Mouse (Mus musculus) T-helper 17 cell (primary cell): ENCODE data around the gene Banp.

ENCODE experiments used
- in situ Hi-C, 2 experiments: fragments of 300-600 bp; cut with MboI, MseI; formaldehyde crosslinking; loops; 1 replicate in 1 of 2; 2 replicates in 1 of 2; pipeline ENCODE4 v1.15.1; 2025; ENCODE audit warnings: high pct_unique_total_duplicates in 2 of 2

The Banp gene

DNA sequence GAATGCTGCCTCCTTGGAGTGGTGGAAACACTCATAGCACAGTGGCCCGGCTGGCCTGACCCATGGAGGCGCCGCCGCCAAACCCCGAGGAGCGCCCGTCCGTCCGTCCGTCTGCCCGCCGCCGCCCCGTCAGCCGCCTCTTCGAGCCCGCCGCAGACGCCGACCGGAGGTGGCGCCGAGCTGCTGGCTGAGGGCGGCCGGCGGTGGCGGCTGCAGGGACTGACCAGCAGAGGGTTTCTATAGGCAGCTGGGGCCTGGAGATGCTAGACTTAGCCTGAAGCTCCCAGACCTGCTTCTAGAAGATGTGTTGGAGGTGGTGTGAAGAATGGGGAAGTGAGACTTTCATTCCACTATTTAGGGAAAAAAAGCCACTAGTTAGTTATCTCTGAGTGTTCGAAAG lies 24.4 kb downstream of the Banp start:
- in situ Hi-C loops: no loop called here

DNA sequence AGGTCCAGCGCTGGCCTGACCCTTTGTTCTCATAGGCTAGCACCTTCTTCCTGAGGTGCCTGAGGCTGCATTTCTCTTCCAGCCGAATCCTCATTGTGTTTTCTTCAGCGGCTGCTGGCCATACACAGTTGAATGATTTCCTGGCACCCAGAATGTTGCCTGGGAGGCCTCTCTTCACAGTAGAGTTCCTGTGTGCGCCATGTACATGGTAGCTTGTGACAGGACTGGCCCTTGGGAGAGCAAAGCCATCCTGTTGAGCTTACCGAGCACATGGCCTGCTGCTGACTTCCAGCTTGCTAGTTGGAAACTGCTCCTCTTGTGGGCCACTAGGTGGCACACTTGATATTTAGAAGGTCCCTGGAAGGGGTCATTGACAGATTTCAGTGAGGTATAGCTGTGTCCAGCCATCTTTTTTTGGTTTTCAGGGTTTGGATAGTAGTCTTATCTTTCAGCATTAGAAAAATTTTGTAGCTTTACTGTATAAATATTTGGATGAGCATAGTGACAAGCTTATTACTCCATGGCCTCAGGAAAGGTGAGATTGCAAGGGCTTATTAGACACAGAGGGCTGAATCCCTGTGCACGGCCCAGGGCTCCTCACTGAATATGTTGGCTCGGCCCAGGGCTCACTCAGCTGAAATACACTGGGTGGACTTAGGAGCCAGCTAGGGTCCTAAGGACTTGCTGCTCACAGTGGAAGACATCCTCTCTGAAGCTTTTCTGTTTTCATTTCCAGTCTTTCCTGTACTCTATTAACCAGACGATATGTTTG lies 28.5 kb downstream of the Banp start:
- in situ Hi-C loops: no loop called here

DNA sequence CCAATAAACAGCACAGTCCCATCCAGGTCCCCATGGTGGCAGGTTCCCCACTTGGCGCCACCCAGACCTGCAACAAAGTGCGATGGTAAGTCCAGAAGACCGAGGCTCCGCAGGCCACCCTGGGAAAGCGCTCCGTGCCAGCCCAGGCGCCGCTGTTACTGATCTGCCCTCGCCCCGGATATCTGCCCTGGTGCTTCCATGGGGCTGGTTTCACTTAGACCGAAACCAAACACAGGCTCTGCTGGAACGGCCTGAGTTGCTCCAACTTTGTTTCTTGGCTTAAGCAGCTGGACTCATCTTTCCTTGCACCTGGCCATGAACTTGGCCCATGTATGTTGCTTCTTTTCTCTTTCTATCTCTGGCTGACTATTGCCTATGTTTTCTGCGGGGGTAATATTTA lies 29.1 kb downstream of the Banp start:
- in situ Hi-C loops: no loop called here

DNA sequence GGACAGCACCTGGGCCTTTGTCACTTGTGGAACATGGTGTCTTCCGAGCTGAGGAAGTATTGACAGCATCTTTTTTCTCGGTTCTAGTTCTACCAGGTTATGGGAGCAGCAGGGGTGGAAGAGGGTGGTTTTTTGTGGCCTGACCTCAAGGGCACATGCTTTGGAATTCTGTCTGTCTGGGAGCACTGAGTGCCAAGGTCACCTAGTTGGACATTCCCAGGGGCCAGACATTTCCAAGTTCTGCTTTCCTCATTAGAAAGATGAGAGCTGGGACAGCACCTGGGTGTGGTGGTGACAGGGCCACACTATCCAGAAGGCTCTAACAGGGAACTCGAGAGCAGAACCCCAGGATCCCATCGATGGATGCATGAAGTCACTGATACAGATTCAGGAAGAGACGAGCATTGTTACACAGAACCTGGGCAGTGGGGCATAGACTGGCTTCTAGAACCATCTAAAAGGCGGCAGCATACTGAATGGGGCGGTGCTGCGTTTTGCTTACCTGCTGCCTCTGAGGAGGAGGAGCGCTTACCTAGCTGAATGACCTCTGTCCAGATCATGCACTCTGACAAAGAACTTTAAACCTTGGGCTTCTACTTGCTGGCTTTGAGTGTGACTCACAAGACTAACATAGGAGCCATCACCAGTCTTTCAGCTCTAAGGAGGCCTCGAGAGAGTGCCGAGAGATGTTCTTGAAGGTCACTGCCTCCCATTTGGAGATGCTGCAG lies 31.4 kb downstream of the Banp start:
- in situ Hi-C loops: loop anchor here in 1 of 2 experiments (5.0 kb wide), 1 partner anchor 281 kb away; no protein-coding TSS in a partner anchor

DNA sequence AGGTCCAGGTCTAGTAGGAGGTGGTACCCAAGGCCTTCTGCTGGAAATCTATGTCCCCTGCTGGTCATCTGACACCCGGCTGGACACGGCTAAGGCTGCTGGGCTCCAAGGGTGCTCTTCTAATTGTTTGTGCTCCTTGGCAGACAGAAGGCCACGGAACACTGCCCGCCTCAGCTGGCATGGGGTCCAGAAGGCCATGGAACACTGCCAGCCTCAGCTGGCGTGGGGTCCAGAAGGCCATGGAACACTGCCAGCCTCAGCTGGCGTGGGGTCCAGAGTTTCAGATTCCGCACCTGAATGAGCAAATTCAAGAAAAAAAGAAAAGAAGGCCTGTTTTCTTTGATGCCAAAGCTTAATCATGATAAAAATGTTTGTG lies 32.0 kb downstream of the Banp start:
- in situ Hi-C loops: loop anchor here in 1 of 2 experiments (5.0 kb wide), 1 partner anchor 281 kb away; no protein-coding TSS in a partner anchor

DNA sequence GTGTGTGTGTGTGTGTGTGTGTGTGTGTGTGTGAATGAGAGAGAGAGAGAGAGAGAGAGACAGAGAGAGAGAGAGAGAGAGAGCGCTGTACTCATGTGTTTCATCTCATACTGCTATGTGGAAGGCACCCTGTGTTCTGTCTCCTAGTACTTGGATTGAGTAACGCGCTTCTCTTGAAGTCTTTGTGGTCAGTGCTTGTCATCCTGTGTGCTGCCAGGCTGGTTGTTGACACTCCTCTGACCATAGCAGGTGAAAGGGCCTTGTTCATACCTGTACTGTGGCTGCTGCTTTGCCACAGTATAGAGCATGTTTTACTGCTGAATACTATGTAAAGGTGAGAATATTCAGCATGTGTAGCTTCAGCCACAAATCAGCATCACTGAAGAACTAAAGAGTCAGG lies 36.1 kb downstream of the Banp start:
- in situ Hi-C loops: no loop called here

DNA sequence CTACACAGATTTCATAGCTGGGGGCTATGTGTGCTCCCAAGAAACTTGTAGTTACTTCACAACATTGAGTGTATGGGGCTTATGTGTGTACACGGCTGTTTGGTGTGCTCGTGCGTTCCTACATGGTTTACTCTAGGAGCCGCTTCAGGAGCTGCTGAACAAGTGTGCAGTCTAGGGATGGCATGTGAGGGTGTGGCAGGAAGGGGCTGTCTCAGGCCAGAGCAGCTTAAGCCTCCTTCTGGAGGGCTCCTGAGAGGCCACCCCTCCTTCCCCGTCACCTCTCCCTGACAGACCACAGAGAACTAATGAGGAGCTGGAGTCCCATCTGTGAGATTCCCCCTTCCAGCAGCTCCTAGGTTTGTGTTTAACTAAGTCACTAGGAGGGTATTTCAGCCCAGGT lies 38.3 kb downstream of the Banp start:
- in situ Hi-C loops: no loop called here

DNA sequence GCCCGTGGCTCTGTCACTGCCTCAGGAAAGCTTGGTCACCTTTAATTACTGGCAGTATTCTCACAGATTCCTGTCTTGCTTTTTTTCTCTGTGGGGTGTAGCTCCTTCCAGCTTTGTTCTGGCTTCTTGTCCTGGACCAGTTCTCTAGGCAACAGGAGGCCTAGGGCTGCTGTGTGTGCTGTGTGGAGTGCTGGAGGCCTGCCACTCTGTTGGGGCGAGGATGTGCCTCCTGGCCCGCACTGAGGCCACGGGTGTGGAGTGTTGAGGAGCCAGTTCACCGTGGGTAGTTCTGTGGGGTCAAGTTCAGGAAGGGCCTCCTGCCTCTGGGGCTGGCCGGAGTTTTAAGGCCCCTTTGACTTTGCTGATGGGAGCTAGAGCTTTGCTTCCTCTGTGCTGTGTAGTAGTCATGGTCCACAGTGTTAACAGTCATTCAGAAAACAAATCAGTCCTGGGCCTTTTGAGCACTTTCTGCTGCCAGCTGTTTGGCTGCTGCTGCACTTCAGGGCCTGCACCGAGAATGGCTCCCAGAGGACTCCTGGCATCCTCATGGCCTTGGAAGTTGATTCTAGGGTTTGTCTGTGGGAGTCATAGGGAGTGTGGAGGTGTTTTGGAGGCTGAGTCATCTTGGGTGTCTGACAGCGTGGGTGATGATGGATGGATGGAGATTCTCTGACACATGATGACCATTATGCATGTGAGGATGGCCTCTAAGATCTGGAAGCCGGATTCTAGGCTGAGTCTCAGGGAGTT lies 41.1 kb downstream of the Banp start:
- in situ Hi-C loops: no loop called here

DNA sequence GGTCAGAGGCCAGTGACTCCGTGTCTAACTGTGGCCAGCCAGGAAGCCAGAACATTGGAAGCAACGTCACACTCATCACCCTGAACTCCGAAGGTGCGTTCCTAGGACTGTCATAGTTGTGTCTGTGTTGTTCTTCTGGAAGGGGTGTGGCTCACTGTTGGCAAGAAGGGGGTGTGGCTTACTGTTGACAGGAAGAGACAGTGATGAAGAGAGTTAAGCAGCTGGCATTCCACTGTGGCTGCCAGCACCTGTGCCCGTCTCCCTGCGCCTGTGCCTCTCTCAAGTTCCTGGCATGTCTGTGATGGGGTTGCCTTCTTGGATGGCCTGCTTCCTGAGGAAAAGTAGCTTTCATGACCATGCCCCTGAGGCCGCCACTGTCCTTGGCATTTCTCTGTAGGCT lies 42.1 kb downstream of the Banp start:
- in situ Hi-C loops: no loop called here

DNA sequence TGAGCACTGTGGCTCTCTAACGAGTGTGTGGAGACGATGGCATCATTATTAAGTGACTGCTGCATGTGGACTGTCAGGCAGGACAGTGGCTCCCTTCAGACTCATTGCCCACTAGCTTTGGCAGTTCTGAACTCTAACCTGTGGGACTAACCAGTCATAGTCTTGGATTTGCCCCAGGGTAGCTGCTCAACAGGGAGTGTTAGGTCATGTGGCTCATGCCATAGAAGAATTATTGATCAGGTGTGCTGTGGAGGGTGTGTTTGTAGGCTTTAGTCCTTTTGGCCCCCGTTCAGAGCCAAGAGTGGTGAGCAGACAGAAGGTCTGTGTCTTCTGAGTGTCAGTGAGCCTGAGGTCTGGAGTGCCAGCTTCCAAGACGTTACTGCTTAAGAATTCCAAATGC lies 43.4 kb downstream of the Banp start:
- in situ Hi-C loops: no loop called here

DNA sequence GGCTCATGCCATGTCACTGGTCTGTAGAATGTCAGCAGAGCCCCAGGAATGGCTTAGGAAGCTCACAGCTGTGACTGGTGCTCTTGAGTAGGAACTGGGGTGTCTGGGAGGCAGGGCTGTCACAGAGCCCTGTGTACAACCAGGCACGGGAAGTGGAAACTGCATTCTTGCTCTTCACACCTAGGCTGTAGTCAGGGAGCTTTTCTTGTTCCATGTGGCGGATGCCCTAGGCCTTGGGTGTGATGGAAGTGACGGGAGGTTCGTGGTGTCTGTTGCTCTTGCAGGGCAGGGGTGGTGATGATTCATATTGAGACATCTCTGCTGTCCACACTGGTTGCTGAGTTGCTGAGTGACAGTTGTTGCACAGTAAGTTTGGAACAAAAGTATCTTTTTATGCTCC lies 45.6 kb downstream of the Banp start:
- in situ Hi-C loops: loop anchor here in 1 of 2 experiments (5.0 kb wide), 1 partner anchor 97 kb away; no protein-coding TSS in a partner anchor

DNA sequence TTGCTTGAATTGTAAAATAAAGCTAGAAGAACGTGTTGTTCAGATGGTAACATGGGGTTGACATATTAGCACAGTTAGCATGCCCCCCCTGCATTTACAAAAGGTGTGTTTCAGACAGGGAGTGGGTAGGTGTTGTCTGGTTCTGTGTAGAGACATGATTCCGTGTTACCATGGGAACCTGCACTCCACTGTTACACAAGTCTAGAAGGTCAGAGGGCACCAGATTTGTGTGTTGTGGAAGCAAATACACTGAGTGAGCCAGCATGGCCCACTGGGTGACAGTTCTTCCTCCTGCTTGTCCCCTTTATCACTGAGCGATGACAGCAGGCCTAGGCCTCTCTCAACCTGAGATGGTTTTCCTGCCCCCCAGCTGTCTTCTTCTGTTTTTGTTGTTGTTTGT lies 46.3 kb downstream of the Banp start:
- in situ Hi-C loops: loop anchor here in 1 of 2 experiments (5.0 kb wide), 1 partner anchor 96 kb away; no protein-coding TSS in a partner anchor

DNA sequence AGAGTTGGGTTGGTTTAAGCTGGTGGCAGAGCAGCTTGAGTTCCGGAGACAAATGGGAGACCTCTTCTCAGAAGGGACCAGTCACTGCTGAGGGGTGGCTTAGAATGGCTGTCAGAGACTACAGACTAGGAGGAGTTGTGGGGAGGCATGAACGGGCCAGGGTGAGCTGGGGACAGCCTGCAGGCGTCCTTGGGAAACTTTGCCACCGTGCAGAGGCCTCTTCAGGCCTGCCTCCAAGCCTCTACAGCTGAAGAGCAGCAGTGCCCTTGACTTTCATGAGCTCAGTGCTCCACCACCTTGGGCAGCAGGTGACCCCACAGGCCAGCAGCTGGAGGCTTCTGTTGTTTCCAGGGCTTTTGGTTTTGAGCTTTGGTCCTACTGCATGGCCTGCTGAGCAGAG lies 49.1 kb downstream of the Banp start:
- in situ Hi-C loops: loop anchor here in 1 of 2 experiments (5.0 kb wide), 1 partner anchor 94 kb away; no protein-coding TSS in a partner anchor

DNA sequence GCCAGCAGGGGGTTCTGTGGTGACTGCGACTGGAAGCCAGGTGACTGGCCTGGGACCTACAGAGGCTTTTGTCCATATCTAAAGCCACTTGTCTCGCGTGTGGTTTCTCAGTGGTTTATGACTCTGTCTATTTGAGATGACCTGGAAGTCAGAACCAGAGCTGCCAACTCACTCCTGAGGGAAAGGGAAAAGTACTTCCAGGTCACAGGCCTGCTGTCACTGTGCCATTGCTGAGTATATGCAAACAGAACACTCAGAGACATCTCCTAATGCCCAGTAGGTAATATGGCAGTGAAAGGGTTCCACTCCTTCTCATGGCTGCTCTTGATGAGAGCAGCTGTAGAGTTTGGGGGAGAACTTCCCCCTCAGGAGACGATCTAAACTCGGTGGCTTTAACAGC lies 49.7 kb downstream of the Banp start:
- in situ Hi-C loops: loop anchor here in 1 of 2 experiments (5.0 kb wide), 1 partner anchor 93 kb away; no protein-coding TSS in a partner anchor

DNA sequence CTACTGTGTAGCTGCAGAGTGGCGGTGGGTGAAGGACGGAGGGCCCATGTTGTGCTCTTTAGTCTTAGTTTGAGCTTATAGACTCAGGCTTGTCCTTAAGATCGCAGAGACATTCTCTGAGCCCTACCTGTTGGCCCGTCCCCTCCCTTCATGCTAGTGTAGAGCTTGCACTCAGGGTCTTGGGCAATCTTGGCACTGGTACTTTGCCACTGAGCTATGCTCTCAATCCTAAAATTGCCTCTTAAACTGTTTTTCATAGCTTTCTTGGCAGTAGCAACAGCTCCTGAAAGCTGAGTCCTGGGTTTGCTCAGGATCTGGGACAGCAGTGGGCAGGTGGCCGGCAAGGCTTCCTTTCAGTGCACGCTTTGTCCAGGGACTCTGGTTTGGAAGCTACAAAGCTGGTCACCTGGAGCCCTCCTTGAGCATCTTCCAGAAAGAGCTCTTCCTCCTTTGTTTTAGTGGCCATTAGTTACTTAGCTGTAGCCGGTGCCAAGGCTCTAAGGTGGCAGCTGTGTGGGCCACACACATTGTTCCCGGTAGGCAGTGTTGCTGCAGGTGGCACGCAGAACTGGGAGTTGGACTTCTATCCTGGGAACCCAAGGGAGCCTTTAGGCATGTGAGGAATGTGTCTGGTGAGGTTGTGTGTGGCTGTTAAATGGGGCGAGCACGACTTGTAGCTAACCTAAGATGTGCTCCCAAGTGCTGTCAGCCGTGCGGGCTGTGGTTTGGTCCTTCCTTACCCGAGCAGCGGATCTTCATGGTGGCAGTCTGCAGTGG lies 52.0 kb downstream of the Banp start:
- in situ Hi-C loops: no loop called here

DNA sequence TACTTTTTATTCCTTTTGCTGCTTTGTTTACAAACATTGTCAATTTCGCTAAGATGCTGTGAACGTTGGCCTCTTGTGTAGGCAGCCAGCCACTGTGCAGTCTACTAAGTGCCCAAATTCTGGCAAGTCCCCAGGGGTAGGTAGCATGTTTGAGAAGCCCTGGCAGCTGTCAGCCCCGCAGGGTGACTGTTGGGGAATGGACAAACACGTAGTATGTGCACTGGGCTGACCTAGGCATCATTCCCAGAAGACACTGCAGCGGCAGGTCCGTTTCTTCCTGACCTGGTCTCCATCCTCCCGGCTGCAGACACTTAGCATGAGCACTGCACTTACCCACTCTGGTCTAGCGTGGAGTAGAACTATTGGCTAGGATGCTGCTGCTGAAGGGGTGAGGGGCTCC lies 54.1 kb downstream of the Banp start:
- in situ Hi-C loops: no loop called here

DNA sequence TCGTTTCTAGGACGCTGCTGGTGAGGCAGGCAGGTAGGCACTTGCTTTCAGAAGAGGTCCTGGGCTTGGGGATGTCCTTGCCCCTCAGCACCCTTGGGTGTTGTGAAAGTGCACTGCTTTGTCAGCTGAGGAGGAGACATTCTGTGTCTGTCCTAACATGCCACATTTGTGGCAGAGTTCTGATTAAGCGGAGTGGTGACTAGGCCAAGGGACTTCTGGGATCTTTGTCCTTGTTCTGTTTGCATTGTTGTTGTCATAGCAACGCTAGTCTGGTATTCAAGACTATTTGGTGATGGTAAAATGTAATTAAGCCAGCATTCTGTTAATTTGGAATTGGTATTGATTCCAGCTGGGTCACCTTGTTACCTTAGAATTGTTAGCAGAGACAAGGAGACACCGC lies 54.6 kb downstream of the Banp start:
- in situ Hi-C loops: no loop called here

DNA sequence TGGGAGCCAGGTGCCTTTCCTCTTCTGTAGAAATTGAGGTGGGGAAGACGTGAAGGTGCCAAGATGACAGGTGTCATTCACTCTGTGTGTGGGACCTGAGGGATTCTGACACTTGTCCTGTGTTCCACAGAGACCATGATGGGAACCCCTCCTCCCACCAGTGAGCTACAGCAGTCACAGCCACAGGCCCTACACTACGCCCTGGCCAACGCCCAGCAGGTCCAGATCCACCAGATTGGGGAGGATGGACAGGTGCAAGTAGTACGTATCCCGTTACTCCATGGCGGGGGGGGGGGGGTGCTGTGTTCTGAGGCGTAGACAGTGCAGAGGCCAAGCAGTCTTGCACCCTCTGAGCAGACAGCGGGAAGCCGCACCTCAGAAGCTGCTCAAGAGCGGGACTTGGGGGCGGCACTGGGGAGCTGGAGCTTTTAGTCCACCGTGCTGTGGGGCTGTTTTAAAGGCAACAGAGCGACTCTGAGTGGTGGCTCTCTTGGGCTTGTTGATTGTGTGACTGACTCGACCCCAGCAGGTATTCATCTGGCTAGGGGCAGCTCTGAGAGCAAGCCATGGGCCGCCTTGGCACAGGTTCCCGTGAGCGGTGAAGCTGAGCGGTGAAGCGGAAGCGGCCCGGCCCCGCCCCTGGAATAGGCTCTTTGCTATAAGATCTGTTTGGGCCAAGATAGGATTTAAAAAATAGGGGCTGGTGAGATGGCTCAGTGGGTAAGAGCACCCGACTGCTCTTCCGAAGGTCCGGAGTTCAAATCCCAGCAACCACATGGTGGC lies 56.1 kb downstream of the Banp start:
- in situ Hi-C loops: no loop called here

DNA sequence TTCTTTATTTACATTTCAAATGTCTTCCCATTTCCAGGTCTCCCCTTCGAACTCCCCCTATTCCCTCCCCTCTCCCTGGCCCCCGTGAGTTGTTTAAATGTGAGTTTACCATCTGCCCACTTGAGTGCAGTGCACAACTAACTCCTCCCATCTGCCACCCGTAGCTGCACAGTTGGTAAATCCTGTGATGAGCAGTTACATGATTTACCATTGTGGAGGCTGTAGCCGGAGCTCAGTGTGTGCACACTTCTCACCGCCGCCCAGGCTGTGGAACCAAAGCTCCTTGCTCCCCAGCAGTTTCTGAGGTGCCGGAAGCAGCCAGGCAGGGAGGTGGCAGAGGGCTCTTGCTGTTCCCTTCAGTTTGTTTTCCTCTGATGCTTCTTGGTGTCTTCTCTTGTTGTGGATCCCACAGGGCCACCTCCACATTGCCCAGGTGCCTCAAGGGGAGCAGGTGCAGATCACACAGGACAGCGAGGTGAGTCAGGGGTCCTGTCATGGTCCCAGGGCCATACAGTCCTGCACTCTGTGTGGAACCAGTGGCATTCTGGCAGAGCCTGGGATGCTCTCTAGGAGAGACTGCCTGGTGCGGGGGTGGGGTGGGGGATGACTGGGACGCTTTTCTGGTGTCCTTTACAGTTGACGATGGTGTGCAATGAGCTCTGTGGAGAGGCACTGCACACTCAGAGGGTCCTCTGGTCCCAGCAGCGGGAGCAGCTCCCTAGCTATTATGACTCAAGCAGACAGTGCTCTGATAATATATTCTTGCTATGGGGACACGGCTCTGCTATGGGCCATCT lies 57.3 kb downstream of the Banp start:
- in situ Hi-C loops: no loop called here

DNA sequence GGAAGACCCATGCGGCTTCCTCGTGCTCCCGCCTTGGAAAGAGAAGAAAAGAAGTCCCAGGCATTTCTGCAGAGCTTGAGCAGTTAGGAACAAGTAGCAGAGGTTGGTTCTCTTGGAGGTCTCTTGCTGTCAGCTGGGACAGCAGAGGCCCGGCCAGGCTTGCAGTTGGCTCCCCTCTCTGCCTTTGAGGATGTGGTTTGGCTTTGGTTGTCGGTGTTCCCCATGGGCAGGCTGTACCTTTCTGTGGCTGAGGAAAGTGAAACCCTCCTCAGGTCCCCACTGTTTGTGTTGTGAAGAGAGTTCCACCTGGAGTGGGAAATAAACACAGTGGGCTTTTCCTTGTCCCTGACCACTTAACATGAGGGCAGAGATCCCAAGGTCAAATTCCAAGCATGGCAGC lies 58.8 kb downstream of the Banp start:
- in situ Hi-C loops: no loop called here
